Mouse (Mus musculus): ENCODE data around the gene Htr1d.

Gene Htr1d

GRCm38 (mm10) chr4:136423224-136423623, at the start of gene Htr1d:
Gene Htr1d, plus strand, starts transcription at chr4:136423524.
- ATAC-seq (ENCODE audit: insufficient number of reproducible peaks, low FRiP score, low TSS enrichment): no peak

- no peak for ATAC-seq (ENCODE audit: insufficient number of reproducible peaks, low FRiP score, low TSS enrichment)
Observed at GRCm38 (mm10) chr4:136377001-136377400, 46.3 kb upstream of the Htr1d start.

DNA sequence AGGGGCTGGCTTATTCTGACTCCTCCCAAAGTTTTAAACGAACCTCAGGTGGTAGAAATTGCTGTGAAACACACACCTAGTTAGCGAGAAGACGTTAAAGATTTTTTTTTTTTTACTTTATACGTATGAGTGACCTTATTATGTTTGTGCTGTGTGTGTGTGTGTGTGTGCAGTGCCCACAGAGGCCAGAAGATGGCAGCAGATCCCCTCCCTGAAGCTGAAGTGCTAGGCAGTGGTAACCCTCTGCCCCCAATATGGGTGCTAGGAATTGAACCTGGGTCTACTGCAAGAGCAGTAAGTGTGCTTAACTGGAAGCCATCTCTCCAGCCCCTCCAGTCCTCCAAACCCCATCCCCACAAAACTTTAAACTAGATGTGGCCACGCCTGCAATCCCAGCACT, 40.3 kb upstream of the Htr1d start:
- ATAC-seq (ENCODE audit: insufficient number of reproducible peaks, low FRiP score, low TSS enrichment): no peak

GRCm38 (mm10) chr4:136383839-136384238, 39.5 kb upstream of the Htr1d start:
- no peak for ATAC-seq (ENCODE audit: insufficient number of reproducible peaks, low FRiP score, low TSS enrichment)

DNA sequence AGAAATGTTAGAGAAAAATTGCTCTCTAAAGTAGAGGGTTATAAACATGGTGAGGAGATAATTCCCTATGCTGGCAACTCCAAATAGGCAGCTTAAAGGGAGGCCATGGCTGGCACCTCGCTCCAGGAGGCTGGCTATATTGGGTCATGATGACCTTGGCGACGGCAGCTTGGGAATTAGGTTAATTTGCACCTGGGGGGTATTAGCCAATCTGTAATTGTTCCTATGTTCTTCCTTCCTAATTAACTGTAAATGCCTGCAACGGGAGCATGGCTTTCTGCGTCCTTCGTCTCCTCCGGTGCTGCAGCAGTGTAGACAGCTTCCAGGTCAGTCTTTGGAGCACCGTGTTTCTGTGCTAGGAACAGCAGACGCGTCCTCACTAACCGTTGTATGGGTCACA, 36.1 kb upstream of the Htr1d start:
- ATAC-seq (ENCODE audit: insufficient number of reproducible peaks, low FRiP score, low TSS enrichment): no peak

- ATAC-seq (ENCODE audit: insufficient number of reproducible peaks, low FRiP score, low TSS enrichment): no peak
Observed at GRCm38 (mm10) chr4:136401806-136402205, 21.5 kb upstream of the Htr1d start.

DNA sequence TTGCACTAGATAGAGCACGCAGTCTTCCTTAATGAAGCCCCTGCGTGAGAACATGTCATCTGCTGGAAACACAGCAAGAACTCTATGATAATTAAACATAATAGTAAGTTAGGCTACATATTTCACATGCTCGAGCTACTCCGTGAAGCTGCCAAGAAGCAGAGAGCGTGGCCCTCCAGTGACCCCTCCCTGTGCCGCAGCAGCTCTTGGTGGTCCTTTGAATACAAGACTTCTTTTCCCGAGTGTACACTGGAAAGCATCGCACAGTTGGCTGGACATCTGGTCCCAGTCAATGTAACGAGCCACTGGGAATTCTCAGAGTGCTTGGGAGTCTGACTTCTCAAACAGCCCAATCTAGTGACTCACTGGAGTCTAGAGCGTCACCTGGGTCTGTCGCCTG, 15.5 kb upstream of the Htr1d start:
- ATAC-seq (ENCODE audit: insufficient number of reproducible peaks, low FRiP score, low TSS enrichment): no peak

GRCm38 (mm10) chr4:136411995-136412765, 11.1 kb upstream of the Htr1d start:
- ATAC-seq (ENCODE audit: insufficient number of reproducible peaks, low FRiP score, low TSS enrichment): no peak

GRCm38 (mm10) chr4:136415477-136415876, 7.8 kb upstream of the Htr1d start:
- ATAC-seq (ENCODE audit: insufficient number of reproducible peaks, low FRiP score, low TSS enrichment): no peak

GRCm38 (mm10) chr4:136418962-136419361, 4.4 kb upstream of the Htr1d start:
- ATAC-seq (ENCODE audit: insufficient number of reproducible peaks, low FRiP score, low TSS enrichment): no peak

DNA sequence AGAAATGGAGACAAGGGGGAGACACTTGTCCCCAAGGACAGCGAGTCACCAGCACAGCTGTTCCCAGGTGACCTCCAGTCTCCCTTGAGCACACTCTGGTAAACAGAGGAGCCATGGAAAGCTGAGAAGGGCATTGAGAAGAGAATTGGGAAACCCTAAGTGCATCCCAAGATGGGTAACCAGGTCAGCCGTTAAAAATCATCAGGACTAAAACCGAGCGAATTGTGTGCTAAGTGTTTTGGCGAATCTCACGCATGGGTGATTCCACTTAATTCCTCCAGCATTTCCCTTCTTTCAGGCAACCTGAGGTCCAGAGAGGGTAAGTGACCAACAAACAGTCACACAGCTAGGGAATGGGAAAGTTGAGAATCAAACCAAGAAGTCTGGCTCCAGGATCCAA, 3.9 kb upstream of the Htr1d start:
- no peak for ATAC-seq (ENCODE audit: insufficient number of reproducible peaks, low FRiP score, low TSS enrichment)

DNA sequence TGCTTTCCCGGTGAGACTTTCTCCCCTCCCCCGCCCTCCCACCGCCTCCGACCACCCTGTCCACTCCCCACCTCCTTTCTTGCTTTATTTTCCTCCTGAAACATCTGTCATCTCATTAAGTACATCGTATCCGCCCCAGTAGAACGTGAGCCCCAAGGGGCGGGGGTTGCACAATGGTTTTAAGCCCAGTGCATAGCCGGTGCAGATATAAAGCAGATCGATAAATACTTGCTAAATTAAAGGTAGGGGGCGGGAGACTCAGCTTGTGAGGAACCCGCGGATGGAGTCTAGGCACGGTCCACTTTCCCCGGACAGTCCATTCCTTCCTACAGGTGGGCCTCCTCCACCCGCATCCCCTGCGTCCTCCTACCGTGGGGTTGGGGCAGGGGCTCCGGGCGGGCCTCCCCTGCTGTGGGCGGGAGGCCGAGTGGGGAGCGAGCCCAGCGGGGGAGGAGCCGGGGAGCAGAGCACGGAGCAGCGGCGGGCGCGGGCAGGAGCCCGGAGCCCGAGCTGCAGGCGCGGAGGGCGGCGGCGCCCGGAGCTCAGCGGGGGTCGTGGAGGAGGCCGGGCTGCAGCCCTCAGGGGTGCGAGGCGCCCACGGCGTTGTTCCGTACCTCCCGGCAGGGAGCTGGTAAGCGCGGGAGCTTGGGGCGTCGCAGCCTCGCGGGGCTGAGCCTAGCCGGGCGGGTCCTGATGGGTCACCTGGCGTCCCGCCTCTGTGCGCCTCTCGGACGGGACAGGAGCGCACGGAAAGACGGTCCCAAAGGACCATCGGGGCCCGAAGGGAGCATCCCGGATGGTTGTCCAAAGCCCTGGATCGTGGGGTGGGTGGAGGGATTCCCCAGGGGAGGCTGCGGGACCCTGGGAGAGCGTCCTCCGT, 1.0 kb downstream of the Htr1d start:
- ATAC-seq (ENCODE audit: insufficient number of reproducible peaks, low FRiP score, low TSS enrichment): 0 out of 2 replicates have a peak, but pooled peaks have one; percentile 6

- ATAC-seq (ENCODE audit: insufficient number of reproducible peaks, low FRiP score, low TSS enrichment): 0 out of 2 replicates have a peak, but pooled peaks have one; percentile 15
Observed at GRCm38 (mm10) chr4:136425000-136425288, 1.6 kb downstream of the Htr1d start.

DNA sequence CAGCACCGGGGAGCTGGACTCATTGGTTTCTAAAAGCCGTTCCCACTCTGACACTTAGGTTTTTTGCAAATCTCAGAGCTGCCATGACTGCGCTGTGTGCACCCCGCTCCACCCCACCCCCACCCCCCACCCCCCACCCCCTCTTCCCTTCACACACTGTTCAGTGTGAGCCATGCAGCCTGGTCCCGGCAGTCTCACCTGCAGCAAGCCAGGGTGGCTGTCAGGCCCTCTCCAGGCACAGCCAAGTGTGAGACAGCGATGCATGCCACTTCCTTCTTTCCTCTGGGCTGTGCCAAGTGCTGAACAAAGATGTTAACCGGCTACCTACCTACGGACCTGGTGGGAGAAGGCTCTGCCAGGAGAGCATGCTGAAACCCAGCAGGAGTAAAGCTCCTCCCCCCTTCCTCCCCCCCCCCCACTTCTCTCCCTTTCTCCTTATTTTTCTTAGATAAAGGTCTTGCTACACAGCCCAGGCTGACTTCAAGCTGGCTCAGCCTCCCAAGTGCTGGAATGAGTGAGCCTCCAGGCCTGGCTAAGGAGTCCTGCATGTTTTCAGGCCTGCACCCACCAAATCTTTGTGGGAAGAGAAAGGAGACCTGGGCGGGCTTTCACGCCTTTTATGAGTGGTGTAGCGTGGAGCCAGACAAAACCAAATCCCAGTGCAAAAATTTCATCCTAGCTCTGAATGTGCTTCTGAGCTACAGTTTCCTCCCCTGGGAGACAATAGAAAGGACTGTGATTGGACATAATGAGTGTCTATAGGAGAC, 7.5 kb downstream of the Htr1d start:
- no peak for ATAC-seq (ENCODE audit: insufficient number of reproducible peaks, low FRiP score, low TSS enrichment)

DNA sequence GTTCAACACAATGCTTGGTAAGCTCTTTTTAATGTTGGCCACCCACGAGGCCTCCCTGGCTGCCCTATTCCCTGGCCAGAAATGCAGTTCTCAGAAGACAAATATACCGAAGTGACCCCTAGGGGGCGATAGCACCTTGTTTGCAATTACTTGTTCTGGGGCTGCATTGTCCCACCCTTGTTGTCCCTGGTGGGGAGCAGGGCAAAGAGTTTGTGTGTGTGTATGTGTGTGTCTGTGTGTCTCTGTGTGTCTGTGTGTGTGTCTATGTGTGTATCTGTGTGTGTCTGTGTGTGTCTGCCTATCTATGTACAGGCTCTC, 8.0 kb downstream of the Htr1d start:
- no peak for ATAC-seq (ENCODE audit: insufficient number of reproducible peaks, low FRiP score, low TSS enrichment)

DNA sequence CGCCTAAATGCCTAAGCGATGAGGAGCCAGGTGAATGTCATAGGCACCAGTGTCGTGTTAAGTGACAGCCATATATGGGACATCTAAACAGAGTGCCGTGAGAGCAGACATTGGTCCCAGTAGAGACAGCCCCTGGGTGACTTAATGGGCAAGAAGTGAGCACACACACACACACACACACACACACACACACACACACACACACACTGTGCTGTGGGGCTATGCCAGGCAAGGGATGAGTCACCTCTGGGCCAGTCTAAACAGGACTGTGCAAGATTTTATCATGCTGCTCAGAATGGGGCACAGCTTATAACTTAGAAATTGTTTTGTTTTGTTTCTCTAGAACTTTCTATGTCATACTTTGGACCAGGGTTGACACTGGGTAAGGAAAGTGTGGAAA, 10.7 kb downstream of the Htr1d start:
- ATAC-seq (ENCODE audit: insufficient number of reproducible peaks, low FRiP score, low TSS enrichment): no peak

DNA sequence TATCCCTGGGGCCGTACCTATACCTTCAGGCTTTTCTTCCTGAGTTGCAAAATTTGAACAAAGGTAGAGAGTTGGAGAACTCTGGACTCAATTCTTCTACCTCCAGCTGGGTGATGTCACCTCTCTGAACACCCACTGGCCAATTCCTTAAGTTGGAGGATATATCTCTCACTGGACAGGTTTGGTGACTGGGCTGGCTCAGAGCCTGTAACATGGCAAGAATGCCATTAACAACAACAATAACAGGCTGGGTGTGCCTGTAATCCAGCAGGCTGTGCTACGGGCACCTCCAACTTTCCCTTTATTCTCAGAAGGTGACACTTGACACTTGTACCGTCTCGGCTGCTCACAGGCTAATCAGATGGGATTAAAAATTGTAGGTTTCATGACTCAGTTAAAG, 15.8 kb downstream of the Htr1d start:
- ATAC-seq (ENCODE audit: insufficient number of reproducible peaks, low FRiP score, low TSS enrichment): no peak

DNA sequence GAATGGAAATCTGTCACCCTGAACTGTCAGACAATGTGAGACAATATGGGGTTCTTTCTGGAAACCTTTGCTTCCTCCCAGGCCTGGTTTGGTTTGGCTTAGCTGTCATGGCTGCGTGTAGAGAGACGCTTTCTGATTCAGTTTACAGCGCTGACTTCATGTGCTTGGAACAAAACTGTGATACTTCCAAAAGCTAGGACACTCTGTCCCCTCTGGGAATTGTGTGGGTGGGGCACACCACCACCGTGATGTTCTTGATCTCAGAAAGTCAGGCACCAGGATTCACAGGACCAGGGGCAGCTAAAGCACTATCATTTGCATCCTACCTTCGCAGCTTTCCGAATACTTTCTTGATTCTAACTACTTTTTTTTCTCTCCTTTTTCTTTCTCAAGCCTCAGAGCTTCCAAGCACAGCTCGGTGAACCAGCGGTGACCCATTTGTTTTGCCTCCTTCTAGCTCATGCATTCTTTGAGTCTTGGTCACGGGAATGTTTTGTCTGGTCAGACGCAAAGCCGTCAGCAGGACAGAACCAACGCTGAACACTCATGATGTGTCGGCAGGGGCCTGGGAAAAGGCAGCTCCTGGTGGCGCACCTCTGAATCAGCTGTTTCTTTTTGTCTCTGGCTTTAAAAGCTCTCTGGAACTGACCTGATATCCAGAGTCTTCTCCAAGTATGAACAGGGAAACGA, 18.2 kb downstream of the Htr1d start:
- ATAC-seq (ENCODE audit: insufficient number of reproducible peaks, low FRiP score, low TSS enrichment): no peak

- no peak for ATAC-seq (ENCODE audit: insufficient number of reproducible peaks, low FRiP score, low TSS enrichment)
Observed at GRCm38 (mm10) chr4:136444561-136444960, 21.2 kb downstream of the Htr1d start.

GRCm38 (mm10) chr4:136449795-136450194, 26.5 kb downstream of the Htr1d start:
- ATAC-seq (ENCODE audit: insufficient number of reproducible peaks, low FRiP score, low TSS enrichment): no peak

GRCm38 (mm10) chr4:136450271-136450670, 26.9 kb downstream of the Htr1d start:
- ATAC-seq (ENCODE audit: insufficient number of reproducible peaks, low FRiP score, low TSS enrichment): no peak

Measured in cerebellum, adult (tissue).